Mouse (Mus musculus): ENCODE data around the gene Wbp1l.

- no peak for TF ChIP-seq CTCF (IDR thresholded peaks at IDR 0.05; ENCODE audit: borderline replicate concordance, extremely low read depth, insufficient read depth, insufficient read length)
- no peak for TF ChIP-seq POLR2A (IDR thresholded peaks at IDR 0.05; ENCODE audit: borderline replicate concordance, extremely low read depth, insufficient read depth, insufficient read length, poor library complexity, severe bottlenecking)
Observed at GRCm38 (mm10) chr19:46642136-46642753, 43.4 kb downstream of the Wbp1l start.
